Mouse (Mus musculus) MEL (cell line): ENCODE data around the gene Egr2.

Experiments used
- CHD2 ChIP-seq: IDR thresholded peaks from 2 replicates; pipeline ENCODE4 v1.6.1; 2011; ENCODE audit warnings: low read length, improper control_type of control experiment
- CTCF ChIP-seq, 3 experiments: IDR thresholded peaks in 2 of 3; conservative IDR thresholded peaks in 1 of 3; 2 replicates each; pipeline ENCODE4 v1.5.1; 2011 to 2012; ENCODE audit warnings: low read length in 3 of 3, low read depth in 2 of 3, mild to moderate bottlenecking in 2 of 3, improper control_type of control experiment in 1 of 3, inconsistent platforms in 1 of 3, mixed read lengths in 1 of 3, moderate library complexity in 1 of 3; ENCODE audit not compliant: control insufficient read depth in 1 of 3, insufficient read depth in 1 of 3, poor library complexity in 1 of 3, severe bottlenecking in 1 of 3
- E2F4 ChIP-seq: IDR thresholded peaks from 2 replicates; pipeline ENCODE4 v1.6.1; 2011; ENCODE audit warnings: low read depth, low read length, improper control_type of control experiment, borderline replicate concordance
- EP300 ChIP-seq, 2 experiments: IDR thresholded peaks; 2 replicates each; pipeline ENCODE4 v1.6.1; 2011; ENCODE audit warnings: improper control_type of control experiment in 2 of 2, low read length in 2 of 2, low read depth in 1 of 2, mild to moderate bottlenecking in 1 of 2
- KAT2A ChIP-seq: conservative IDR thresholded peaks from 2 replicates; pipeline ENCODE4 v1.6.1; 2012; ENCODE audit warnings: low read depth, low read length, improper control_type of control experiment, inconsistent platforms
- MXI1 ChIP-seq: IDR thresholded peaks from 2 replicates; pipeline ENCODE4 v1.6.1; 2011; ENCODE audit warnings: mild to moderate bottlenecking, low read depth, low read length, improper control_type of control experiment
- MYB ChIP-seq: IDR thresholded peaks from 2 replicates; pipeline ENCODE4 v1.6.1; 2011; ENCODE audit warnings: mild to moderate bottlenecking, low read depth, low read length, improper control_type of control experiment
- POLR2A ChIP-seq, 2 experiments: IDR thresholded peaks; 2 replicates each; pipeline ENCODE4 v1.6.1; 2011 to 2012; ENCODE audit warnings: low read length in 2 of 2, mild to moderate bottlenecking in 2 of 2, control low read depth in 1 of 2, improper control_type of control experiment in 1 of 2, low read depth in 1 of 2, moderate library complexity in 1 of 2; ENCODE audit not compliant: control insufficient read depth in 1 of 2, insufficient read depth in 1 of 2, poor library complexity in 1 of 2
- TBP ChIP-seq: IDR thresholded peaks from 2 replicates; pipeline ENCODE4 v1.8.0; 2011; ENCODE audit warnings: low read depth, low read length, improper control_type of control experiment

DNA sequence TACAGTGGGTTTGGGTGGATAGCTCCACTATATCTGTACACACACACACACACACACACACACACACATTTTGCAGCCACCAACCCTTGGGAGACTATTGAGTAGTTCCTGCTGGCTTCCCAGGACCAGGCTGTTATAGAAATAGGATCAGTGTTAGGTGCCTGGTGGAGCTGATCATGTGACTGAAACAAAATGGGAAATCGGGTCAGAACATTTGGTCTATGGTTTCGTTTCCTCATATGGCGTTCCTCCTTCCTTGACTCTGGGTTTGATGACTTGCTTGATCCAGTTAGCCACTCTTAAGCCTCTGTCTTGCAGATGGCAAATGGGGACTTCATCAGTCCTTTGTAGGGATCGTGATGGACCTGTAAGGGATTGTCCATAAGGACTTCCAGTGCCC, 44.6 kb downstream of the Egr2 start:
- TF ChIP-seq CTCF (IDR thresholded peaks at IDR 0.05 in 2 of 3, conservative IDR thresholded peaks at IDR 0.05 in 1 of 3; ENCODE audit: control insufficient read depth in 1 of 3, insufficient read depth in 1 of 3, low read depth in 2 of 3, low read length in 3 of 3, poor library complexity in 1 of 3, severe bottlenecking in 1 of 3): no peak
- TF ChIP-seq MXI1: no peak
- TF ChIP-seq CHD2: no peak
- TF ChIP-seq EP300 (IDR thresholded peaks at IDR 0.05; ENCODE audit: low read depth in 1 of 2, low read length in 2 of 2): no peak
- TF ChIP-seq TBP: no peak
- no peak for TF ChIP-seq MYB
- TF ChIP-seq POLR2A (IDR thresholded peaks at IDR 0.05; ENCODE audit: control insufficient read depth in 1 of 2, insufficient read depth in 1 of 2, low read depth in 1 of 2, low read length in 2 of 2, poor library complexity in 1 of 2): no peak
- TF ChIP-seq E2F4: no peak
- no peak for TF ChIP-seq KAT2A
